In the genomic region with DNA sequence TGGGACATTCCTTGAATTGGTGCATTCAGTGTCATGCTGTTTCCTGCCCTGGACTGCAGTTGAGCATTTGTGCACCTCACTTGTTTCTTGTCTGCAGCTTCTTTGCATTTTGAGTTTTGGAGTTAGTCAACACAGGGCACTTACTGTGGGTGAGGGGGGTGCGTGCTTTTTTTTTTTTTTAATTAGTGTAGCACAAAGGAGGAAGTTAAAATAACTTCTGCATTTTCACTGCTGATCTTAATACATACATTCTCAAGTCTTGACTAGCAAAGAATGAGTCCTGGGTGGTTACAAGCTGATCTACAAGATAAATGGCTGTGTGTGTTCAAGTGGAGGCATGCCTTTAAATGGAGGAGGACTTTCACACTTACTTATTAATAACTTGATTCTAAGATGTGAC, we compare ENCODE assay signal across 8 mouse cellular contexts. TPM values are rescaled to one million over a fixed set of nuclear protein-coding genes. Genes with fewer than 3 reads are reported as not detected.
DNase-seq lines count a peak whose midpoint lies in the region; ATAC-seq and TF ChIP-seq lines count a peak whose summit lies in the region.

No protein-coding gene starts in this region.

- H3K27ac ChIP-seq in kidney, adult 2 months (ENCODE audit: insufficient read depth, low read depth, low read length) = no peak overlapping the region
- H3K27ac ChIP-seq in bone marrow, adult 2 months (ENCODE audit: control insufficient read depth, insufficient read depth, low read depth, low read length, poor library complexity) = no peak overlapping the region; the same call in 1 of the 2 replicates
- H3K27ac ChIP-seq in hindbrain, embryonic 16.5 days (ENCODE audit: low read depth, low read length) = no peak overlapping the region
- H3K27ac ChIP-seq in midbrain, embryonic 15.5 days = no peak overlapping the region

- H3K4me2 ChIP-seq in hindbrain, embryonic 16.5 days (ENCODE audit: low read length) = peak overlapping the region; percentile 87
- H3K4me2 ChIP-seq in midbrain, embryonic 15.5 days = peak overlapping the region; percentile 77

- H3K27me3 ChIP-seq in kidney, adult 2 months (replicated peaks; ENCODE audit: control insufficient read depth, insufficient read depth, low read length) = no peaks in the 10 kb centered on the region
- no peaks in the 10 kb centered on the region for H3K27me3 ChIP-seq in hindbrain, embryonic 16.5 days (replicated peaks; ENCODE audit: control insufficient read depth, insufficient read depth, low read length)
- no peaks in the 10 kb centered on the region for H3K27me3 ChIP-seq in midbrain, embryonic 15.5 days (replicated peaks)

- H3K9me3 ChIP-seq in hindbrain, embryonic 16.5 days (ENCODE audit: control insufficient read depth, low read length) = no peaks in the 10 kb centered on the region
- H3K9me3 ChIP-seq in midbrain, embryonic 15.5 days = no peaks in the 10 kb centered on the region

- no peaks in the 10 kb centered on the region for H3K36me3 ChIP-seq in kidney, adult 2 months (ENCODE audit: control insufficient read depth, insufficient read depth, low read length)
- no peaks in the 10 kb centered on the region for H3K36me3 ChIP-seq in hindbrain, embryonic 16.5 days (ENCODE audit: control insufficient read depth, insufficient read depth, low read length)
- no peaks in the 10 kb centered on the region for H3K36me3 ChIP-seq in midbrain, embryonic 15.5 days (replicated peaks)

- TF ChIP-seq CTCF in kidney, adult 2 months (conservative IDR thresholded peaks at IDR 0.05; ENCODE audit: insufficient read depth, insufficient read length, low read depth, low read length) = no peak
- TF ChIP-seq CTCF in bone marrow, adult 2 months (IDR thresholded peaks at IDR 0.05; ENCODE audit: control insufficient read depth, insufficient read depth, low read length) = no peak

- DNase-seq in kidney, adult 2 months = no peak
- no peak for DNase-seq in kidney, adult 9 months
- DNase-seq in layer of hippocampus, postnatal 25 days (ENCODE audit: extremely low spot score in 1 of 2, low spot score in 1 of 2) = no peak
- no peak for DNase-seq in right cerebral cortex, postnatal 36 days (ENCODE audit: low spot score in 2 of 2)
- no peak for DNase-seq in right cerebral cortex, postnatal 14 days

- ATAC-seq in hindbrain, embryonic 16.5 days = no peak
- ATAC-seq in midbrain, embryonic 15.5 days (replicated peaks) = no peak

- WGBS in kidney, adult 2 months = 31% methylated on average over 1 of the region's 1 CpGs
- WGBS in bone marrow, adult 2 months = 0% methylated on average over 1 of the region's 1 CpGs
- 74% methylated on average over 1 of the region's 1 CpGs for WGBS in hindbrain, embryonic 16.5 days
- WGBS in midbrain, embryonic 15.5 days = 74% methylated on average over 1 of the region's 1 CpGs

- peaks cover 8% of the 10 kb centered on the region; the same call in 1 of the 2 replicates for H3K4me1 ChIP-seq in kidney, adult 2 months (ENCODE audit: control insufficient read depth, insufficient read depth, low read length)
- H3K4me1 ChIP-seq in bone marrow, adult 2 months (ENCODE audit: control insufficient read depth, insufficient read depth, low read length) = peaks cover 2% of the 10 kb centered on the region
- H3K4me1 ChIP-seq in hindbrain, embryonic 16.5 days (ENCODE audit: control insufficient read depth, insufficient read depth, low read depth, low read length) = peaks cover 34% of the 10 kb centered on the region
- peaks cover 37% of the 10 kb centered on the region for H3K4me1 ChIP-seq in midbrain, embryonic 15.5 days

- peak overlapping the region; percentile 22; the same call in 1 of the 2 replicates for H3K4me3 ChIP-seq in kidney, adult 2 months (ENCODE audit: insufficient read depth, low read depth, low read length)
- peak overlapping the region; percentile 81 for H3K4me3 ChIP-seq in bone marrow, adult 2 months (replicated peaks; ENCODE audit: control insufficient read depth, low read depth, low read length)
- peak overlapping the region; percentile 94 for H3K4me3 ChIP-seq in hindbrain, embryonic 16.5 days (ENCODE audit: low read length)
- H3K4me3 ChIP-seq in midbrain, embryonic 15.5 days = peak overlapping the region; percentile 76

- no peak for TF ChIP-seq POLR2A in kidney, adult 2 months (IDR thresholded peaks at IDR 0.05; ENCODE audit: low read depth, low read length)
- no peak for TF ChIP-seq POLR2A in bone marrow, adult 2 months (IDR thresholded peaks at IDR 0.05; ENCODE audit: borderline replicate concordance, control insufficient read depth, low read depth, low read length)

- H3K9ac ChIP-seq in hindbrain, embryonic 16.5 days (ENCODE audit: low read depth, low read length) = peak overlapping the region; percentile 81
- H3K9ac ChIP-seq in midbrain, embryonic 15.5 days = peak overlapping the region; percentile 91; the same call in 1 of the 2 replicates

RNA-seq across cellular contexts. Expression of gene Arpc2, which starts 2.3 kb away (rescaled TPM):
- polyA plus RNA-seq in kidney, adult 2 months (2012; rRNA removed) = 124 TPM in 2 replicates
- 95.9 and 150 TPM in 2 replicates for polyA plus RNA-seq in bone marrow, adult 2 months (2011; ENCODE audit: insufficient read depth, insufficient read length, low replicate concordance, missing spikeins)
- polyA plus RNA-seq in hindbrain, embryonic 16.5 days (2015; fragmentation: Nextera tagmentation; extraction: Ambion mirVana) = 411 and 415 TPM in 2 replicates
- polyA plus RNA-seq in midbrain, embryonic 15.5 days (2015; fragmentation: Nextera tagmentation; extraction: Ambion mirVana) = 396 and 398 TPM in 2 replicates
- total RNA-seq in layer of hippocampus, postnatal 25 days (2021) = 100 to 1,000 TPM; 404 to 421 TPM

RNA-seq across cellular contexts. Expression of gene Gpbar1, which starts 40.2 kb away (rescaled TPM):
- 0.20 and 0.48 TPM in 2 replicates for polyA plus RNA-seq in kidney, adult 2 months (2012; rRNA removed)
- not detected in 2 replicates for polyA plus RNA-seq in bone marrow, adult 2 months (2011; ENCODE audit: insufficient read depth, insufficient read length, low replicate concordance, missing spikeins)
- 0.20 TPM in 1 of 2 replicates, not detected in the other for polyA plus RNA-seq in hindbrain, embryonic 16.5 days (2015; fragmentation: Nextera tagmentation; extraction: Ambion mirVana)
- polyA plus RNA-seq in midbrain, embryonic 15.5 days (2015; fragmentation: Nextera tagmentation; extraction: Ambion mirVana) = 0.15 and 0.17 TPM in 2 replicates
- not detected for total RNA-seq in layer of hippocampus, postnatal 25 days (2021)

RNA-seq across cellular contexts. Expression of gene Cxcr1, which starts 43.7 kb away (rescaled TPM):
- polyA plus RNA-seq in kidney, adult 2 months (2012; rRNA removed) = not detected in 2 replicates
- 2.7 TPM in 1 of 2 replicates, not detected in the other for polyA plus RNA-seq in bone marrow, adult 2 months (2011; ENCODE audit: insufficient read depth, insufficient read length, low replicate concordance, missing spikeins)
- polyA plus RNA-seq in hindbrain, embryonic 16.5 days (2015; fragmentation: Nextera tagmentation; extraction: Ambion mirVana) = not detected in 2 replicates
- polyA plus RNA-seq in midbrain, embryonic 15.5 days (2015; fragmentation: Nextera tagmentation; extraction: Ambion mirVana) = not detected in 2 replicates
- total RNA-seq in layer of hippocampus, postnatal 25 days (2021) = not detected

RNA-seq across cellular contexts. Expression of gene Aamp, which starts 46.4 kb away (rescaled TPM):
- 212 and 217 TPM in 2 replicates for polyA plus RNA-seq in kidney, adult 2 months (2012; rRNA removed)
- 56.2 and 76.6 TPM in 2 replicates for polyA plus RNA-seq in bone marrow, adult 2 months (2011; ENCODE audit: insufficient read depth, insufficient read length, low replicate concordance, missing spikeins)
- polyA plus RNA-seq in hindbrain, embryonic 16.5 days (2015; fragmentation: Nextera tagmentation; extraction: Ambion mirVana) = 237 and 241 TPM in 2 replicates
- polyA plus RNA-seq in midbrain, embryonic 15.5 days (2015; fragmentation: Nextera tagmentation; extraction: Ambion mirVana) = 217 and 229 TPM in 2 replicates
- total RNA-seq in layer of hippocampus, postnatal 25 days (2021) = 100 to 1,000 TPM; 143 to 156 TPM

RNA-seq across cellular contexts. Expression of gene Pnkd, which starts 46.6 kb away (rescaled TPM):
- 139 and 165 TPM in 2 replicates for polyA plus RNA-seq in kidney, adult 2 months (2012; rRNA removed)
- 7.3 and 28.8 TPM in 2 replicates for polyA plus RNA-seq in bone marrow, adult 2 months (2011; ENCODE audit: insufficient read depth, insufficient read length, low replicate concordance, missing spikeins)
- 166 and 167 TPM in 2 replicates for polyA plus RNA-seq in hindbrain, embryonic 16.5 days (2015; fragmentation: Nextera tagmentation; extraction: Ambion mirVana)
- polyA plus RNA-seq in midbrain, embryonic 15.5 days (2015; fragmentation: Nextera tagmentation; extraction: Ambion mirVana) = 114 and 117 TPM in 2 replicates
- 100 to 1,000 TPM; 192 to 193 TPM for total RNA-seq in layer of hippocampus, postnatal 25 days (2021)

Comparison
In these comparisons a context has a peak if more than half of its experiments do, and no peak if none do; other contexts are left out.
1. H3K4me3 ChIP-seq: peak in every context shown above with its lines; median percentile 94 in hindbrain, embryonic 16.5 days; 81 in bone marrow, adult 2 months; 76 in midbrain, embryonic 15.5 days; 22 in kidney, adult 2 months.